Comparison of ENCODE assay signal across 27 mouse cellular contexts in the genomic region with DNA sequence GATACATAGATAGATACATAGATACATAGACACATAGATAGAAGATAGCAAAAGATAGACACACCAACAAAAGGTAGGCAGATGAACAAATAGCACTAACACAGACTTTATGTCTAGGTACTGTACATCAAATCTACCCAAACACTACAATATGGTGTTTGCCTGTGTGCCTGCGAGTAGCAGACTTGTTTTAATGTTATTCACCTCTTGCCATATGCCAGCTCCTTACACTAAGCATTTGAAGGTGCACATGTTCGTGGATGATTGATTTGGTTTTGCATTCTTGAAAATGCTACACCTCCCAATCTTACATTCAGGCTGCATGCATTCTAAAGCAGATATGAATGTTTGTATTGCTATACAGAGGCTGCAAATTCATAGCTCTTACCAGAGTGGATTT.
"Had no signal": no experiment of that assay in that cellular context is flagged by ENCODE, and none has a peak within 500 bp of the region (broad histone marks: within the 10 kb centered on the region; RNA-seq: fewer than 3 reads in every experiment).

No protein-coding gene starts in this region.

- H3K9ac ChIP-seq: heart, embryonic 12.5 days; hindbrain, embryonic 12.5 days; hindbrain, embryonic 14.5 days; intestine, embryonic 15.5 days; kidney, embryonic 15.5 days; limb, embryonic 13.5 days; limb, embryonic 15.5 days; liver, embryonic 12.5 days; liver, embryonic 14.5 days had no signal

- DNase-seq: gastrocnemius, postnatal 10 days; gastrocnemius, postnatal 25 days; heart, adult 18-20 months; heart, postnatal 10 days; heart, postnatal 4 days; kidney, adult 11 months; kidney, adult 2 months; kidney, adult 9 months; kidney, postnatal 14 days; kidney, postnatal 36 days; layer of hippocampus, adult 9-11 months; layer of hippocampus, postnatal 36 days; left cerebral cortex, postnatal 4 days had no signal

- H3K4me2 ChIP-seq: heart, embryonic 12.5 days; hindbrain, embryonic 12.5 days; hindbrain, embryonic 14.5 days; intestine, embryonic 15.5 days; kidney, embryonic 15.5 days; limb, embryonic 13.5 days; limb, embryonic 15.5 days; liver, embryonic 12.5 days had no signal

- H3K9me3 ChIP-seq: heart, embryonic 10.5 days; hindbrain, embryonic 12.5 days; intestine, embryonic 15.5 days; kidney, embryonic 15.5 days; limb, embryonic 13.5 days; limb, embryonic 15.5 days had no signal

- ATAC-seq: hindbrain, embryonic 16.5 days; inflammation-experienced regulatory T-cells, adult 6 months; intestine, embryonic 15.5 days; liver, embryonic 12.5 days had no signal

- H3K4me1 ChIP-seq: heart, embryonic 10.5 days; heart, embryonic 12.5 days; intestine, embryonic 15.5 days; kidney, embryonic 15.5 days; limb, embryonic 13.5 days; limb, embryonic 15.5 days; liver, embryonic 12.5 days had no signal

- H3K27ac ChIP-seq: heart, embryonic 10.5 days; hindbrain, embryonic 10.5 days; hindbrain, embryonic 12.5 days; hindbrain, embryonic 14.5 days; intestine, embryonic 15.5 days; kidney, embryonic 15.5 days; kidney, postnatal 0 days; limb, embryonic 13.5 days; limb, embryonic 15.5 days; liver, embryonic 12.5 days; liver, embryonic 14.5 days had no signal

- H3K36me3 ChIP-seq: heart, embryonic 10.5 days; heart, embryonic 12.5 days; hindbrain, embryonic 10.5 days; hindbrain, embryonic 12.5 days; intestine, embryonic 15.5 days; kidney, embryonic 15.5 days; limb, embryonic 13.5 days; limb, embryonic 15.5 days; liver, embryonic 12.5 days had no signal

- H3K4me3 ChIP-seq: heart, embryonic 10.5 days; heart, embryonic 12.5 days; hindbrain, embryonic 10.5 days; hindbrain, embryonic 12.5 days; intestine, embryonic 15.5 days; kidney, embryonic 15.5 days; limb, embryonic 13.5 days; limb, embryonic 15.5 days; liver, embryonic 12.5 days had no signal

- H3K27me3 ChIP-seq: heart, embryonic 12.5 days; hindbrain, embryonic 12.5 days; intestine, embryonic 15.5 days; kidney, embryonic 15.5 days; limb, embryonic 13.5 days; limb, embryonic 15.5 days; liver, embryonic 12.5 days had no signal
